Mouse (Mus musculus) kidney, embryonic 14.5 days (tissue): ENCODE results near the gene Syngr1. TPM values are rescaled to one million over a fixed set of nuclear protein-coding genes. Genes with fewer than 3 reads are reported as not detected.

Experiments used
- ATAC-seq: fragments of 200-750 bp; cut with Nextera tagmentation; 2 replicates; pipeline ENCODE4 v1.8.0; 2017; ENCODE audit warnings: moderate number of reproducible peaks, mild to moderate bottlenecking, moderate TSS enrichment, moderate library complexity; ENCODE audit not compliant: low FRiP score, low TSS enrichment
- H3K27ac ChIP-seq: fragments of 300-500 bp; sonication (generic); 2 replicates; pipeline ENCODE4 v1.5.1; 2014; ENCODE audit warnings: low read depth, mild to moderate bottlenecking, low read length, moderate library complexity, mixed read lengths
- H3K27me3 ChIP-seq: fragments of 300-500 bp; sonication (generic); 2 replicates; pipeline ENCODE4 v1.6.1; 2014; ENCODE audit warnings: mild to moderate bottlenecking, low read length; ENCODE audit not compliant: control insufficient read depth, insufficient read depth
- H3K36me3 ChIP-seq: fragments of 300-500 bp; sonication (generic); 2 replicates; pipeline ENCODE4 v1.6.1; 2014; ENCODE audit warnings: low read length, mixed read lengths; ENCODE audit not compliant: control insufficient read depth, insufficient read depth
- H3K4me1 ChIP-seq: fragments of 300-500 bp; sonication (generic); 2 replicates; pipeline ENCODE4 v1.6.1; 2014; ENCODE audit warnings: low read length, mixed read lengths; ENCODE audit not compliant: control insufficient read depth, insufficient read depth
- H3K4me2 ChIP-seq: fragments of 300-500 bp; sonication (generic); replicated peaks from 2 replicates; pipeline ENCODE4 v1.6.1; 2014; ENCODE audit warnings: low read depth, mild to moderate bottlenecking, low read length
- H3K4me3 ChIP-seq: fragments of 300-500 bp; sonication (generic); 2 replicates; pipeline ENCODE4 v1.5.1; 2014; ENCODE audit warnings: mild to moderate bottlenecking, low read length
- H3K9ac ChIP-seq: fragments of 300-500 bp; sonication (generic); 2 replicates; pipeline ENCODE4 v1.6.1; 2014; ENCODE audit warnings: low read depth, mild to moderate bottlenecking, low read length, moderate library complexity
- H3K9me3 ChIP-seq: fragments of 300-500 bp; sonication (generic); 2 replicates; pipeline ENCODE4 v1.6.1; 2016; ENCODE audit warnings: low read length; ENCODE audit not compliant: control insufficient read depth
- WGBS: fragments of 180-500 bp; shearing (Covaris S2); extraction: QIAGEN DNeasy Blood & Tissue Kit; methylation state at CpG from one replicate; pipeline ENCODE4 v1.1.7; 2014; 5-methylcytosine and 5-hydroxymethylcytosine counted together
- polyA plus RNA-seq: library from polyadenylated mRNA; unstranded; fragments of >200 nt; fragmentation: Nextera tagmentation; extraction: Ambion mirVana; gene quantifications from 2 replicates; pipeline ENCODE4 v1.2.1, GENCODE M21; 2014

The Syngr1 gene
- 9.5 and 11.9 TPM in 2 replicates for polyA plus RNA-seq

GRCm38 (mm10) chr15:80091121-80091955 is at the start of gene Syngr1, which contains the start of gene Rpl3:
Syngr1 (plus strand) TSS chr15:80091334.
Rpl3 (minus strand) TSS chr15:80091868.
- Histone ChIP-seq H3K27ac (no peak within 1 kb of the TSS), H3K4me3 (peak within 1 kb of the TSS; percentile 69), H3K4me2 (peak within 1 kb of the TSS; percentile 95), H3K9ac (peak within 1 kb of the TSS; percentile 65), H3K4me1 (no peaks in the 10 kb centered on the region; the same call in 1 of the 2 replicates), H3K27me3 (peaks cover 39% of the 10 kb centered on the region), H3K9me3 (no peaks in the 10 kb centered on the region), H3K36me3 (no peaks in the 10 kb centered on the region)
- peak; percentile 63 for ATAC-seq
- WGBS, result 1% methylated on average over 82 of the region's 86 CpGs

- no peaks in the 10 kb centered on the region for H3K27me3 ChIP-seq
- no peak overlapping the region for H3K9ac ChIP-seq
- no peak overlapping the region for H3K4me3 ChIP-seq
- WGBS, result 63% methylated on average over 4 of the region's 4 CpGs
- no peak overlapping the region for H3K27ac ChIP-seq
- H3K9me3 ChIP-seq, result peaks cover 6% of the 10 kb centered on the region; the same call in 1 of the 2 replicates
- no peak overlapping the region for H3K4me2 ChIP-seq
- no peak for ATAC-seq
- H3K36me3 ChIP-seq, result no peaks in the 10 kb centered on the region
- no peaks in the 10 kb centered on the region for H3K4me1 ChIP-seq
These were observed 49.0 kb upstream of the Syngr1 start for GRCm38 (mm10) chr15:80042152-80042551.

- ATAC-seq, result no peak
These were observed 46.9 kb upstream of the Syngr1 start for GRCm38 (mm10) chr15:80044249-80044648.

GRCm38 (mm10) chr15:80045749-80046148 is 45.4 kb upstream of the Syngr1 start:
- no peaks in the 10 kb centered on the region for H3K27me3 ChIP-seq
- WGBS, result 95% methylated on average over 2 of the region's 2 CpGs
- no peak for ATAC-seq

More at GRCm38 (mm10) chr15:80044249-80044648, 46.9 kb upstream of the Syngr1 start:
- no peak overlapping the region for H3K9ac ChIP-seq
- H3K4me2 ChIP-seq, result no peak overlapping the region
- WGBS, result 89% methylated on average over 10 of the region's 10 CpGs
- H3K4me3 ChIP-seq, result no peak overlapping the region
- H3K27ac ChIP-seq, result no peak overlapping the region
- H3K36me3 ChIP-seq, result no peaks in the 10 kb centered on the region
- peaks cover 6% of the 10 kb centered on the region; the same call in 1 of the 2 replicates for H3K9me3 ChIP-seq
- H3K27me3 ChIP-seq, result no peaks in the 10 kb centered on the region
- no peaks in the 10 kb centered on the region for H3K4me1 ChIP-seq

GRCm38 (mm10) chr15:80047242-80047641 is 43.9 kb upstream of the Syngr1 start:
- no peaks in the 10 kb centered on the region for H3K36me3 ChIP-seq
- H3K4me3 ChIP-seq, result no peak overlapping the region
- no peaks in the 10 kb centered on the region for H3K27me3 ChIP-seq
- H3K4me1 ChIP-seq, result no peaks in the 10 kb centered on the region
- no peak overlapping the region for H3K9ac ChIP-seq
- no peak for ATAC-seq
- H3K9me3 ChIP-seq, result peaks cover 6% of the 10 kb centered on the region; the same call in 1 of the 2 replicates
- no peak overlapping the region for H3K4me2 ChIP-seq
- 44% methylated on average over 2 of the region's 2 CpGs for WGBS
- no peak overlapping the region for H3K27ac ChIP-seq

More at GRCm38 (mm10) chr15:80045749-80046148, 45.4 kb upstream of the Syngr1 start:
- Histone ChIP-seq H3K4me1 (no peaks in the 10 kb centered on the region), H3K4me3 (no peak overlapping the region), H3K9me3 (peaks cover 6% of the 10 kb centered on the region; the same call in 1 of the 2 replicates), H3K27ac (no peak overlapping the region), H3K9ac (no peak overlapping the region), H3K36me3 (no peaks in the 10 kb centered on the region), H3K4me2 (no peak overlapping the region)

GRCm38 (mm10) chr15:80047973-80048372 is 43.2 kb upstream of the Syngr1 start:
- H3K4me1 ChIP-seq, result no peaks in the 10 kb centered on the region
- H3K9me3 ChIP-seq, result peaks cover 6% of the 10 kb centered on the region; the same call in 1 of the 2 replicates
- H3K36me3 ChIP-seq, result no peaks in the 10 kb centered on the region
- H3K27me3 ChIP-seq, result no peaks in the 10 kb centered on the region
- no peak overlapping the region for H3K27ac ChIP-seq
- WGBS, result 44% methylated on average over 5 of the region's 5 CpGs
- ATAC-seq, result no peak
- H3K4me3 ChIP-seq, result no peak overlapping the region
- H3K4me2 ChIP-seq, result no peak overlapping the region
- no peak overlapping the region for H3K9ac ChIP-seq

GRCm38 (mm10) chr15:80050093-80050492 is 41.0 kb upstream of the Syngr1 start:
- Histone ChIP-seq H3K4me1 (no peaks in the 10 kb centered on the region), H3K36me3 (no peaks in the 10 kb centered on the region), H3K27ac (peak overlapping the region; percentile 37; the same call in 1 of the 2 replicates), H3K9me3 (peaks cover 6% of the 10 kb centered on the region; the same call in 1 of the 2 replicates), H3K4me3 (no peak overlapping the region), H3K27me3 (no peaks in the 10 kb centered on the region), H3K4me2 (no peak overlapping the region), H3K9ac (no peak overlapping the region)
- no peak for ATAC-seq
- 63% methylated on average over 4 of the region's 4 CpGs for WGBS

- Histone ChIP-seq H3K27me3 (no peaks in the 10 kb centered on the region), H3K4me2 (no peak overlapping the region), H3K27ac (peak overlapping the region; percentile 49), H3K4me3 (no peak overlapping the region), H3K36me3 (no peaks in the 10 kb centered on the region), H3K9me3 (no peaks in the 10 kb centered on the region), H3K9ac (no peak overlapping the region), H3K4me1 (no peaks in the 10 kb centered on the region)
- ATAC-seq, result no peak
- 73% methylated on average over 19 of the region's 19 CpGs for WGBS
These were observed 39.9 kb upstream of the Syngr1 start for GRCm38 (mm10) chr15:80051092-80051761.
